Mouse (Mus musculus) neural tube, embryonic 15.5 days (tissue): ENCODE results near the gene Pafah1b3. TPM values are rescaled to one million over a fixed set of nuclear protein-coding genes. Genes with fewer than 3 reads are reported as not detected.

ENCODE experiments used
- ATAC-seq: fragments of 200-750 bp; cut with Nextera tagmentation; 2 replicates; pipeline ENCODE4 v1.8.0; 2017; ENCODE audit warnings: mild to moderate bottlenecking, moderate TSS enrichment, moderate library complexity; ENCODE audit not compliant: low FRiP score
- H3K27ac ChIP-seq: fragments of 300-500 bp; sonication (generic); replicated peaks from 2 replicates; pipeline ENCODE4 v1.5.1; 2015; ENCODE audit warnings: mild to moderate bottlenecking, inconsistent platforms
- H3K27me3 ChIP-seq: fragments of 300-500 bp; sonication (generic); replicated peaks from 2 replicates; pipeline ENCODE4 v1.6.1; 2015; ENCODE audit warnings: inconsistent platforms
- H3K36me3 ChIP-seq: fragments of 300-500 bp; sonication (generic); 2 replicates; pipeline ENCODE4 v1.6.1; 2015; ENCODE audit warnings: inconsistent platforms
- H3K4me1 ChIP-seq: fragments of 300-500 bp; sonication (generic); 2 replicates; pipeline ENCODE4 v1.6.1; 2015; ENCODE audit warnings: inconsistent platforms
- H3K4me2 ChIP-seq: fragments of 300-500 bp; sonication (generic); 2 replicates; pipeline ENCODE4 v1.6.1; 2015; ENCODE audit warnings: inconsistent platforms, mild to moderate bottlenecking, moderate library complexity
- H3K4me3 ChIP-seq: fragments of 300-500 bp; sonication (generic); replicated peaks from 2 replicates; pipeline ENCODE4 v1.5.1; 2015; ENCODE audit warnings: mild to moderate bottlenecking, inconsistent platforms
- H3K9ac ChIP-seq: fragments of 300-500 bp; sonication (generic); replicated peaks from 2 replicates; pipeline ENCODE4 v1.6.1; 2015; ENCODE audit warnings: mild to moderate bottlenecking, inconsistent platforms
- H3K9me3 ChIP-seq: fragments of 300-500 bp; sonication (generic); replicated peaks from 2 replicates; pipeline ENCODE4 v1.6.1; 2016; ENCODE audit warnings: inconsistent platforms
- WGBS: fragments of 180-500 bp; shearing (Covaris S2); methylation state at CpG from one replicate; pipeline ENCODE4 v1.1.7; 2015; ENCODE audit warnings: mixed read lengths; 5-methylcytosine and 5-hydroxymethylcytosine counted together
- polyA plus RNA-seq: library from polyadenylated mRNA; unstranded; fragments of >200 nt; fragmentation: Nextera tagmentation; extraction: Ambion mirVana; gene quantifications from 2 replicates; pipeline ENCODE4 v1.2.1, GENCODE M21; 2015

Pafah1b3 gene
- polyA plus RNA-seq, 1 experiment from 2014 or later: 569 TPM

DNA sequence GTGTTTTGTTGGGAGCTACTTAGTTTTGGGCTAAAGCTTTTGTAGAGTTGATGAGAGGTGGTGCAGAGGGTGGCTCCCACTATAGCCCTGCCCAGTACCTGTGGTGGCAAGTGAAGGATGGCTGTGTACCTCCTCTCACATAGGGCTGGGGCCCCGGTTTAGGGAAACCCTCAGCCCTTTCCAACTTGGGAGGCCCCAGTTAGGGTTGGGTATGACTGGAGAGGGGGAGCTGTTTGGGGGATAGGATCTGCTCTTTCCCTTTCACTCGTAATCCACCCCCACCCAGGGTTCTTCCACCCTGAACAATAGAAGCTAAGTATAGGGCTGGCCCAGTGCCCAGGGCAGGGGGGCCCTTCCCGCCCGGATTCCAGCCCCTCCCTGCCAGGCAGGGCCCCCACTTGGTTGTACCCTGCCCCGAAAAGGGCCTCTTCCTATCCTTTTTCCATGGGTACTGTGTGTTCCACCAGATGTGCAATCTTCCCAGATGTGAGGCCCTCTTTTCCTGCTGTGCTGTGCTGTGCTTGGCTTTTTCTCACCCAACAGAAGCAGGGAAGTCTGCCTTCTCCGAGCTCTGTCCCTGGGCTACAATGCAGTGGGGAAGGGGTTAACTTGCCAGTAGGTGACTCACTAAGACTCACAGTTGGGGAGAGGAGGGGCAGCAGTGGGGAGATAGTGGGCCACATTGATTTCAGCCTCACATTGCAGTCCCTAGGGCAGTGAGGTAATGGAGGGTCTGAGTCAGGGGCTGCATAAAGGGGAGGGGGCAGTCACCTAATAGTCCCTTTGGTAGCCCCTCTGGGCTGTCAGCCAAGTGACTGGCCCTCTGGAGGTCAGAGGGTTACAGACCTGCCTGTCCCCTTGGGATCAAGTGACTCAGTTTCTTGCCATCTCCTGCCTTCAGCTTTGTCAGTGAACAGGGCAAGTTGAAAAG is 17.7 kb downstream of the Pafah1b3 start:
- Histone ChIP-seq H3K36me3 (peaks cover 9% of the 10 kb centered on the region), H3K4me3 (peak overlapping the region; percentile 68), H3K9me3 (no peaks in the 10 kb centered on the region), H3K27ac (peak overlapping the region; percentile 100), H3K4me2 (peak overlapping the region; percentile 78), H3K27me3 (no peaks in the 10 kb centered on the region), H3K4me1 (peaks cover 77% of the 10 kb centered on the region), H3K9ac (peak overlapping the region; percentile 77)
- ATAC-seq: no peak
- 0% methylated on average over 6 of the region's 6 CpGs for WGBS

DNA sequence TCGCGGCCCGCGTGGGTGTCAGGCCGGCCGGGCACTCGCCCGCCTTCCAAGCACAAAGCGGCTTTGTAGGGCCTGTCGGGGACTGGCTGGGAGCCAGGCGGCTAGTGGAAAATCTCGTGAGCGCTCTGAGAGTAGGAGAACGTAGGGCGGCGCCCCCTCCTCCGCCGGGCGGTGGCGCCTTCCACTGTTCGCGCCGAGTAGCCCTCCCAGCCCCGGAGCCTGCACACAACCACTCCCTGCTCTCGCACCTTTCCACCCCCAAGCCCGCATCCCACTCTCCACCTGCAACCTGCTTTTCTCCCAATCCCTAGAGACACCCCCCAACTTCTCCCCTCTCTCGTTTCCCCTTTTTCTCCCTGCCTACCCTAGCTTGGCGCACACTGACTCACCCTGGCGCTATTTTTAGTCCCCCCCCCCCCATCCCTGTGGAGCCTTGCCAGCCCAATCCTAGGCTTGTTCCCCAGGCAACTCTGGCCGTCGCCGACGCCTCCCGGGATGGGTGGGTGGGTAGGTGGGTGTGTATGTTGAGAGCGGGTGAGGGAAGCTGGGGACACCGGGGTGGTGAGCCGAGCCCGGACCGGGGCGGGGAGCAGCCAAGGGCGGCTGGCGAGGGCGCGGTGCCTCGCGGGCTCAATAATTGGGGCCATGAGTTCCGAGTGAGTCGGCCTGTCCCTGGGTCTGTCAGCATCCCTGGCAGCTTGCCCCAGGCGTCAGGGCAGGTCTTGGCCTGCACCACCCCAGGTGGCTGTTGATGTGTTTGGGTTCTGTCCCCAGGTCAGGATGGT is 18.5 kb downstream of the Pafah1b3 start:
- Histone ChIP-seq H3K9ac (peak overlapping the region; percentile 77), H3K36me3 (peaks cover 3% of the 10 kb centered on the region; the same call in 1 of the 2 replicates), H3K4me3 (peak overlapping the region; percentile 68), H3K9me3 (no peaks in the 10 kb centered on the region), H3K27me3 (no peaks in the 10 kb centered on the region), H3K4me2 (peak overlapping the region; percentile 78), H3K4me1 (peaks cover 77% of the 10 kb centered on the region), H3K27ac (peak overlapping the region; percentile 100)
- under 1% methylated on average over 38 of the region's 49 CpGs for WGBS
- ATAC-seq: peak; percentile 56

DNA sequence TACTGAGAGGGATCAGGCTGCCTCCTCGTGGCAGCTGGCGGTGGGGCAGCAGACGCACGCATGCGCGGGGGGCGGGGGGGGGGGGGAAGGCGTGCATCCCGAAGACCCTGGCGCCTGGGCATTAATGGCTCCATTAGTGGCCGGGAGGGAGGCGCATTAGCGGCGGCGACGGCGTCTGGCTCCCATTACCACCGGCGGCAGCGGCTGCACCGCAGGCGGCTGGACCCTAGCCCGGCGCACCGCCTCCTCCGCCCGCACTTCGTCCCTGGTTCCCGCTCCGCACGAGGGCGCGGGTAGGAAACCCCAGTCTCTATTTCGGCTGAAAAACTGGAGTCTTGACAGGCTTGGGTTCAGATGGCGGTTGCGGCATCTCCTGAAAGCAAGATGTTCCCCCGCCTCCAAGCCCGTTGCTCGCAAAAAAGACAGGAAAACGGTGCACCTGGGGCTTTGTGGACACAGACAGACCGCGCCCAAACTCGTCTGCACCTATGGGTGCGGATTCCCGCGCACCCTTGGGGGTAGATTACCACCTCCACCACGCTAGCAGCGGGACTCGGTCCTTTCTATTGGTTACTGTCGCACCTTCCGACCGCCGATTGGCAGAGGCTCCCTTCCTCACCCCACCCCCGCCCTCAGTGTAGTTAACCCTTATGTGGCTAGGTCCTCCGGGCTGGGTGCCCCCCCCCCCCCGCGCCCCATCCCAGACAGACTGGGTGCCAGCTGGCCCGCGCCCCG is 19.3 kb downstream of the Pafah1b3 start:
- Histone ChIP-seq H3K27me3 (no peaks in the 10 kb centered on the region), H3K4me2 (peak overlapping the region; percentile 78), H3K36me3 (peaks cover 5% of the 10 kb centered on the region), H3K4me1 (peaks cover 77% of the 10 kb centered on the region), H3K9ac (peak overlapping the region; percentile 77), H3K27ac (peak overlapping the region; percentile 100), H3K4me3 (peak overlapping the region; percentile 68), H3K9me3 (no peaks in the 10 kb centered on the region)
- WGBS: under 1% methylated on average over 52 of the region's 60 CpGs
- ATAC-seq: peak; percentile 83

DNA sequence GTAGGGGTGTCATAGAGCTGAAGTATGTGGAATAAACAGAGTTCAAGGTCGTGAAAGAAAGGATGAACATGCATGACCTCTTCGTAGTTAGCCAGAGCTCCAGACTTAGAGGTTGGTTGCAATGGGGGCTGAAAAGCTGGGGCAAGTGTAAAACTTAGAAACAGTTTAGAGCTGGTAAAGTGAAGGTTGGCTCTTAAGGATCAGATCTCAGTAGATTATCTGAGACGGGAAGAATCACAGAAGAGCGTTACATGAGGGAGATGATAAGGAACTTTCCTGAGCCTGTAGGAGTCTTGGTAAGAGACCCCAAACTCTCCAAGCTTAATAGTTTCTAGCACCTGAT is 19.8 kb downstream of the Pafah1b3 start:
- peaks cover 77% of the 10 kb centered on the region for H3K4me1 ChIP-seq
- no peaks in the 10 kb centered on the region for H3K9me3 ChIP-seq
- peaks cover 11% of the 10 kb centered on the region for H3K36me3 ChIP-seq
- WGBS: 14% methylated on average over 4 of the region's 4 CpGs
- no peak for ATAC-seq
- H3K4me2 ChIP-seq: peak overlapping the region; percentile 78
- no peaks in the 10 kb centered on the region for H3K27me3 ChIP-seq
- peak overlapping the region; percentile 68 for H3K4me3 ChIP-seq
- H3K27ac ChIP-seq: peak overlapping the region; percentile 100
- peak overlapping the region; percentile 77 for H3K9ac ChIP-seq

DNA sequence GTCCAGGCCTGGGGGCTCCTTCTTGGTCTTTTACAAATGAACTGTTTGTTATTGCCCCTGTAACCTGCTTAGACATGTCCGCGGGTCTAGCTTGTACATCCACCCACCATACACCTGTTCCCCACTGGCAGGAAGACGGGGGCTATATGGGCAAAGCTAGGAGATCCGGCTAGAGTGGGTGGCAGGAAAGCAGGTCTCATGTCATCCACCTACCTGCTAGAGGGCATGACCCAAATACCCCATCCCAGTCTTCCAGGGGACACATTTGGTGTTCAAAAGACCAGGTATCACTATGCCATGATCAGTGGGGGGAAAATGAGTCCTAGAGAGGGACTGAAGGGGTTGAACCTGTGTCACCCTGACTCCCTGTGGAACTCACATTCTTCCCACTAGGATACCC is 20.4 kb downstream of the Pafah1b3 start:
- peak overlapping the region; percentile 78 for H3K4me2 ChIP-seq
- no peak for ATAC-seq
- peaks cover 16% of the 10 kb centered on the region for H3K36me3 ChIP-seq
- H3K4me3 ChIP-seq: peak overlapping the region; percentile 68; the same call in 1 of the 2 replicates
- peak overlapping the region; percentile 100 for H3K27ac ChIP-seq
- H3K27me3 ChIP-seq: no peaks in the 10 kb centered on the region
- no peaks in the 10 kb centered on the region for H3K9me3 ChIP-seq
- 88% methylated on average over 4 of the region's 4 CpGs for WGBS
- peak overlapping the region; percentile 77 for H3K9ac ChIP-seq
- H3K4me1 ChIP-seq: peaks cover 75% of the 10 kb centered on the region

DNA sequence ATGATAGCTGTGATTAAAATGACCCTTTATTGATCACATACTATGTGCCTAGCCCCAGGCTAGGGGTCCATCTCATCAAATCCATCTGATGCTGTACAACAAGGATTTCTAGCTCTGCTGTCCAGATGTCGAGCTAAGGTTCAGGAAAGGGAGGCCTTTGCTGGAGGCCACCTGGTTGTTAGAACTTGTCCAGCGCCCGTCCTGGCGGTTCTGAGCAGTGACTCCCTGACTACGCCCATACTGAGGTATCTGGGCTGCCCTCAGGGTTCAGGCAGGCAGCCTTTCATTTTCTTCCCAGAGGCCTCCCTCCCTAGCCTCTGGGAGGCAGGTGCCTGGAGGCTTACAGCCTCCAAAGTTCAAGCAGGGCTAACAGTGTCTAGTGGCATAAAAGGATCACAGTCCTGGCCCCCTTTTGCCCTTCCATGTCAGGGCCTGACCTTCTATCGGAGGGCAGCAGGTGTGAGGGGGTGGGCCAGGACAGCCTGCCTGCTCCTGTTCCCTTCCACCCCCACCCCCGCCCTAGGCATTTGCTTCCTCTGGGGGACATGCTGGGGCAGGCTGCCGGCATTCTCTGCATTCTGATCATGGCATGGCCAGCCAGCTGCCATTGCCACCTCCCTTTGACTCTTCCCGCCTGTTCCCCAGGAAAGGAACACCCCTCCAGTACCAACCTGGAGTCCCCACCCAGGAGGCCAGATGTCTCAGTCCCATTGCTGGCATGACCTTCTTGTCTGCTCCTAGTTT is 22.1 kb downstream of the Pafah1b3 start:
- H3K4me2 ChIP-seq: peak overlapping the region; percentile 6
- H3K4me1 ChIP-seq: peaks cover 69% of the 10 kb centered on the region
- H3K4me3 ChIP-seq: no peak overlapping the region
- no peak overlapping the region for H3K27ac ChIP-seq
- peak overlapping the region; percentile 23; the same call in 1 of the 2 replicates for H3K9ac ChIP-seq
- no peak for ATAC-seq
- no peaks in the 10 kb centered on the region for H3K9me3 ChIP-seq
- no peaks in the 10 kb centered on the region for H3K27me3 ChIP-seq
- peaks cover 29% of the 10 kb centered on the region for H3K36me3 ChIP-seq
- 69% methylated on average over 9 of the region's 9 CpGs for WGBS

DNA sequence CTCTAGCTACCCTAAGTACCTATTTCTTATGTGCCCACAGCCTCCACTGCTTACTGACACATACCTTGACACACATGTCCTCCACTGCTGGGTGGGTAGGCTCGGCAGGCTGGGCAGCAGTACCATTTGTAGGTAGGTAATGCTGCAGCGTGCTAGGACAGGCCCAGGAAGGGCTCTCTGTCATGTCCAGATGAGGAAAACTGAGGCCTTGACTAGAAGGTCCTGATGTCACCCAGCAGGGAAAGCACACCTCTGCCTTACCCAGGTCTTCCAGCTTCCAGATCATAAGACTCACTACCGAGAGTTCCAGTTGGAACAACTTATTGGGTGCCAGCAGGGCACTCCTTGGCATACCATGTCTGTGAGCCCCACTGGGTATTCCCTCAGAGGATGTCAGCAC is 22.8 kb downstream of the Pafah1b3 start:
- Histone ChIP-seq H3K36me3 (peaks cover 29% of the 10 kb centered on the region), H3K4me2 (no peak overlapping the region), H3K9me3 (no peaks in the 10 kb centered on the region), H3K4me1 (peaks cover 68% of the 10 kb centered on the region), H3K27me3 (no peaks in the 10 kb centered on the region), H3K9ac (no peak overlapping the region; the same call in 1 of the 2 replicates), H3K27ac (no peak overlapping the region), H3K4me3 (no peak overlapping the region)
- WGBS: 96% methylated on average over 3 of the region's 3 CpGs
- ATAC-seq: no peak

DNA sequence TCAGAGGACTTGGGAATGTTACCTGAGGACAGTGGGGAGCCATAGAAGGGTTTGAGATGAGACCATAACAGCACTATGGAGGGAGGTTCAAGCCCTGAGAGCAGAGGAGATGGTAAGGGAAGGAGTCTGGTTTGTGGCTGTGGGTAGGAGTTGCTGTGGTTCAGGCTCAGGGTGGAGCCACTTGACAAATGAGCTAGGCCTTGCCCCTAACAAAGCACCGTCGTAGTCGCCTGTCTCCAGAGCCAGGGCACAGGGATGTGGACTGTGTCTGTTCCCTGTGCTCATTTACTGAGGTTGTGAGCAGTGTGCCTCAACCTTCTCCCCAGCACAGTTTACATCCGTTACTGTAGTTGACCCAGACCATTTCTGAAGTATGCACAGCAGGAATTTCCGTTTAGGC is 23.2 kb downstream of the Pafah1b3 start:
- H3K4me3 ChIP-seq: no peak overlapping the region
- 0 out of 2 replicates have a peak overlapping the region, but pooled peaks have one; percentile 14 for H3K9ac ChIP-seq
- H3K27ac ChIP-seq: no peak overlapping the region
- H3K27me3 ChIP-seq: no peaks in the 10 kb centered on the region
- peaks cover 68% of the 10 kb centered on the region for H3K4me1 ChIP-seq
- no peaks in the 10 kb centered on the region for H3K9me3 ChIP-seq
- no peak for ATAC-seq
- H3K4me2 ChIP-seq: no peak overlapping the region
- WGBS: 55% methylated on average over 5 of the region's 5 CpGs
- H3K36me3 ChIP-seq: peaks cover 29% of the 10 kb centered on the region

DNA sequence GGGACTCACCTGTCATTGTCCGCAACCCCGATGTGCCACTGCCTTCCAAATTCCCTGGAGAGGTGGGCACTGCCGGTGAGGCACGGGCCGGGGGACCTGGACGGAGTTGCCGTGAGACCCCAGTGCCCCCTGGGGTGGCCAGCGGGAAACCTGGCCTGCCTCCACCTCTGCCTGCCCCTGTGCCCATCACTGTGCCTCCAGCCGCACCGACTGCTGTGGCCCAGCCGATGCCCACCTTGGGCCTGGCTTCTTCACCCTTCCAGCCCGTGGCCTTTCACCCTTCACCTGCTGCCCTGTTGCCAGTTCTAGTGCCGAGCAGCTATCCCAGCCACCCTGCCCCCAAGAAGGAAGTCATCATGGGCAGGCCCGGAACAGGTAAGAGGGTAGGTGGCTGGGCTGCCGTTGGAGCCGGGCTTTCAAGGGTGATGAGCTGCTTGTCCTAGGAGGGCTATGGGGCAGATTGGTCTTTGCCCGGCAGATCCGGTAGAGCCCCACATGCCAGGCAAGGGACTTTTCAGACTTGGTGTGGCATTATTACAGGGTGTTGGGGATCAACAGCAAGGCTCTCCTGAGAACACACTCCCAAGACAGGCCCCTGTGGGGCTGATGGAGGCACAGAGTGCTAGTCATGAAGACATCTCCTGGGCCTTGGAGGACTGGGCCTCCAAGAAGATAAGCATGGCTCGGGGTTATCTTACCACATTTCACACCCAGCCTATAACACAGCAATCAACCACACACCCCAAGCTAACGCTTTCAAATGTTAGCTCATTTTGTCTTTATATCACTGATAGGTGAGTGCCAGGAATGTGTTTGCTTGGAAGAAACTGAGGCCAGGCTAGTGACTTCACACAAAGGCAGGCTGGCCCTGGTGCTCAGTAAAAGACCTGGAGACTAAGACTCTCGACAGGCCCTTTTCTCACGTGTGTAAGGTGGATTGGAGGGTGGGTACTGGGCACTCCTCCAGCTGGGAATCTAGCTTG is 24.2 kb downstream of the Pafah1b3 start:
- Histone ChIP-seq H3K4me3 (no peak overlapping the region), H3K9me3 (no peaks in the 10 kb centered on the region), H3K4me2 (no peak overlapping the region), H3K4me1 (peaks cover 75% of the 10 kb centered on the region), H3K36me3 (peaks cover 29% of the 10 kb centered on the region), H3K27me3 (no peaks in the 10 kb centered on the region), H3K27ac (no peak overlapping the region), H3K9ac (0 out of 2 replicates have a peak overlapping the region, but pooled peaks have one; percentile 14)
- WGBS: 93% methylated on average over 22 of the region's 22 CpGs
- ATAC-seq: no peak
